Mouse (Mus musculus) adrenal gland (tissue): ENCODE data around the gene Apoa1.

Source experiments
- intact Hi-C: fragments of 180-260 bp; cut with DNase I; formaldehyde crosslinking; loops from one replicate; pipeline ENCODE4 v1.15.1; 2025
- long read RNA-seq, 2 experiments: library from polyadenylated mRNA; unstranded; transcript quantifications; one replicate each; pipeline ENCODE4 v2.0.0; 2020; ENCODE audit warnings: borderline replicate concordance in 1 of 2; ENCODE audit not compliant: insufficient replicate concordance in 1 of 2

Gene Apoa1
- long read RNA-seq, experiment 1, partial matches to known transcripts: 0 of 1 reads
- long read RNA-seq, experiment 1, other reads (novel, unspliced or antisense): 1 of 1 reads
- long read RNA-seq, experiment 2: 0 reads

GRCm38 (mm10) chr9:46228491-46228890 lies at the start of gene Apoa1:
TSS of gene Apoa1 (plus strand) at chr9:46228580.
- intact Hi-C loops: no loop called here

- intact Hi-C loops: no loop called here
Measured at GRCm38 (mm10) chr9:46178595-46178994, 49.8 kb upstream of the Apoa1 start.

GRCm38 (mm10) chr9:46181297-46181696 lies 47.1 kb upstream of the Apoa1 start:
- intact Hi-C loops: no loop called here

GRCm38 (mm10) chr9:46184542-46184941 lies 43.8 kb upstream of the Apoa1 start:
- intact Hi-C loops: no loop called here

GRCm38 (mm10) chr9:46185191-46185590 lies 43.2 kb upstream of the Apoa1 start:
- intact Hi-C loops: no loop called here

- intact Hi-C loops: no loop called here
Measured at GRCm38 (mm10) chr9:46186387-46186786, 42.0 kb upstream of the Apoa1 start.

- intact Hi-C loops: no loop called here
Measured at GRCm38 (mm10) chr9:46188370-46188769, 40.0 kb upstream of the Apoa1 start.

GRCm38 (mm10) chr9:46188956-46189355 lies 39.4 kb upstream of the Apoa1 start:
- intact Hi-C loops: no loop called here

- intact Hi-C loops: no loop called here
Measured at GRCm38 (mm10) chr9:46189381-46189780, 39.0 kb upstream of the Apoa1 start.

- intact Hi-C loops: loop anchor here (2.0 to 10.0 kb wide), 2 partner anchors 54 to 182 kb away; partner anchors contain the start of gene Apoa4
Measured at GRCm38 (mm10) chr9:46191234-46191633, 37.1 kb upstream of the Apoa1 start.

- intact Hi-C loops: loop anchor here (2.0 to 10.0 kb wide), 3 partner anchors 53 to 189 kb away; partner anchors contain the start of gene Apoa4
Measured at GRCm38 (mm10) chr9:46191644-46192043, 36.7 kb upstream of the Apoa1 start.

- intact Hi-C loops: loop anchor here (2.0 to 10.0 kb wide), 2 partner anchors 52 to 190 kb away; partner anchors contain the start of gene Apoa4
Measured at GRCm38 (mm10) chr9:46192642-46193041, 35.7 kb upstream of the Apoa1 start.

- intact Hi-C loops: loop anchor here (10.0 kb wide), 1 partner anchor 50 kb away; the partner anchor contains the start of gene Apoa4
Measured at GRCm38 (mm10) chr9:46194809-46195208, 33.6 kb upstream of the Apoa1 start.

GRCm38 (mm10) chr9:46196699-46197169 lies 31.6 kb upstream of the Apoa1 start:
- intact Hi-C loops: loop anchor here (10.0 kb wide), 1 partner anchor 48 kb away; the partner anchor contains the start of gene Apoa4

- intact Hi-C loops: loop anchor here (10.0 kb wide), 1 partner anchor 46 kb away; the partner anchor contains the start of gene Apoa4
Measured at GRCm38 (mm10) chr9:46198461-46198860, 29.9 kb upstream of the Apoa1 start.

GRCm38 (mm10) chr9:46198936-46199335 lies 29.4 kb upstream of the Apoa1 start:
- intact Hi-C loops: loop anchor here (10.0 kb wide), 1 partner anchor 46 kb away; the partner anchor contains the start of gene Apoa4

- intact Hi-C loops: loop anchor here (10.0 kb wide), 1 partner anchor 45 kb away; the partner anchor contains the start of gene Apoa4
Measured at GRCm38 (mm10) chr9:46199609-46200008, 28.8 kb upstream of the Apoa1 start.

- intact Hi-C loops: no loop called here
Measured at GRCm38 (mm10) chr9:46206834-46207500, 21.4 kb upstream of the Apoa1 start.

- intact Hi-C loops: no loop called here
Measured at GRCm38 (mm10) chr9:46207501-46207869, 20.9 kb upstream of the Apoa1 start.

- intact Hi-C loops: no loop called here
Measured at GRCm38 (mm10) chr9:46208401-46208974, 19.9 kb upstream of the Apoa1 start.

GRCm38 (mm10) chr9:46210473-46210872 lies 17.9 kb upstream of the Apoa1 start:
- intact Hi-C loops: no loop called here

- intact Hi-C loops: no loop called here
Measured at GRCm38 (mm10) chr9:46214276-46214675, 14.1 kb upstream of the Apoa1 start.
